Comparison of ENCODE assay signal across 7 mouse cellular contexts in the genomic region with DNA sequence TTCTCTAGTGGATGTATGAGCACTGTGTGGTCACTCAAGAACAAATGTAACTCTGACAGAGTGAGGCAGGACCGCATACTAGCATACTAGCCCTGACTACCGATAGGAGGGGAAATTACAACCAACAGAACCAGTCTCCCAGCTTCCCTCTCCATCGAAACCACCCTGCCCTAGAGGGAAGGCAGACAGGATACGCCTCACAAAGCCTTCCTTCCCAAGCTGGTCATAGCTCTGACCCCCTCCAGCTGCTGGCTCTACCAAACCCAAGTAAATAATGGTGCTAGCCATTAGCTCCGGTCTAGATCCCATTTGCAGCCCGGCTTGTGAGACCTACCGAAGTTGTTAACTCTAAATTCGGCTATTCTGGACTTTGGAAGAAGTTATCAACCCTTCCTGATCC. TPM values are rescaled to one million over a fixed set of nuclear protein-coding genes. Genes with fewer than 3 reads are reported as not detected.
DNase-seq lines count a peak whose midpoint lies in the region; ATAC-seq and TF ChIP-seq lines count a peak whose summit lies in the region.

No protein-coding gene starts in this region.

- H3K4me1 ChIP-seq in CH12.LX (ENCODE audit: control insufficient read depth in 1 of 2, insufficient read depth in 2 of 2) = peaks cover 26 to 57% of the 10 kb centered on the region in 2 experiments
- H3K4me1 ChIP-seq in heart, embryonic 13.5 days = peaks cover 58% of the 10 kb centered on the region
- peaks cover 62% of the 10 kb centered on the region for H3K4me1 ChIP-seq in liver, embryonic 12.5 days
- H3K4me1 ChIP-seq in olfactory bulb, adult 2 months (ENCODE audit: control insufficient read depth, insufficient read depth, low read length) = peaks cover 19% of the 10 kb centered on the region

- no peak for ATAC-seq in heart, embryonic 13.5 days (ENCODE audit: extremely low read depth, insufficient number of reproducible peaks, low FRiP score, low TSS enrichment)
- ATAC-seq in liver, embryonic 12.5 days = no peak

- TF ChIP-seq EP300 in CH12.LX (IDR thresholded peaks at IDR 0.05; ENCODE audit: low read length) = no peak

- H3K9ac ChIP-seq in CH12.LX (ENCODE audit: insufficient read depth, low read depth) = peak overlapping the region; percentile 99
- peak overlapping the region; percentile 99 for H3K9ac ChIP-seq in heart, embryonic 13.5 days
- peak overlapping the region; percentile 100 for H3K9ac ChIP-seq in liver, embryonic 12.5 days

- no peak for TF ChIP-seq RAD21 in CH12.LX (IDR thresholded peaks at IDR 0.05; ENCODE audit: low read depth, low read length)

- in situ Hi-C loops in CH12.LX (cut with MboI; ENCODE audit: low pct_ligation_motif_present, low pct_unique_long_range_greater_than_20kb, low sequenced_read_pairs) = no loop called here

- H3K27me3 ChIP-seq in CH12.LX (replicated peaks) = peaks cover 1% of the 10 kb centered on the region
- H3K27me3 ChIP-seq in heart, embryonic 13.5 days (replicated peaks) = no peaks in the 10 kb centered on the region
- H3K27me3 ChIP-seq in liver, embryonic 12.5 days (replicated peaks) = no peaks in the 10 kb centered on the region

- DNase-seq in CH12.LX (ENCODE audit: extremely low read depth) (no peak), ZHBTc4 (ENCODE audit: low read depth, low spot score) (peak; percentile 35)
- no peak for DNase-seq in adrenal gland, postnatal 10 days
- DNase-seq in layer of hippocampus, adult 9-11 months = no peak

- 22% methylated on average over 8 of the region's 8 CpGs for WGBS in heart, embryonic 13.5 days
- 9% methylated on average over 8 of the region's 8 CpGs for WGBS in liver, embryonic 12.5 days (ENCODE audit: insufficient replicate concordance)
- 3% methylated on average over 8 of the region's 8 CpGs for WGBS in olfactory bulb, adult 2 months

- no peak for TF ChIP-seq POLR2A in CH12.LX (IDR thresholded peaks at IDR 0.05; ENCODE audit: low read depth, low read length)
- TF ChIP-seq POLR2A in olfactory bulb, adult 2 months (IDR thresholded peaks at IDR 0.05; ENCODE audit: insufficient read depth, low read depth, low read length) = no peak

- peaks cover 74% of the 10 kb centered on the region for H3K79me2 ChIP-seq in CH12.LX (replicated peaks; ENCODE audit: control insufficient read depth, extremely low read depth, insufficient read depth, poor library complexity, severe bottlenecking)

- no peak overlapping the region for H3K27ac ChIP-seq in CH12.LX (ENCODE audit: insufficient read depth, low read depth)
- no peak overlapping the region for H3K27ac ChIP-seq in heart, embryonic 13.5 days (replicated peaks)
- peak overlapping the region; percentile 98 for H3K27ac ChIP-seq in liver, embryonic 12.5 days
- no peak overlapping the region for H3K27ac ChIP-seq in olfactory bulb, adult 2 months (ENCODE audit: insufficient read depth, low read depth, low read length)

- H3K4me3 ChIP-seq in CH12.LX (replicated peaks in 1 of 3; ENCODE audit: low read depth in 2 of 3, low read length in 2 of 3, poor library complexity in 1 of 3) = peak overlapping the region; percentile 74 to 86 (median 85)
- peak overlapping the region; percentile 100 for H3K4me3 ChIP-seq in heart, embryonic 13.5 days
- H3K4me3 ChIP-seq in liver, embryonic 12.5 days = peak overlapping the region; percentile 100
- H3K4me3 ChIP-seq in olfactory bulb, adult 2 months (ENCODE audit: insufficient read depth, low read depth, low read length) = peak overlapping the region; percentile 38

- peak overlapping the region; percentile 99 for H3K4me2 ChIP-seq in CH12.LX (ENCODE audit: insufficient read depth, low read depth, poor library complexity, severe bottlenecking)
- H3K4me2 ChIP-seq in heart, embryonic 13.5 days = peak overlapping the region; percentile 91
- H3K4me2 ChIP-seq in liver, embryonic 12.5 days = peak overlapping the region; percentile 91

- H3K36me3 ChIP-seq in CH12.LX (replicated peaks in 1 of 2; ENCODE audit: control insufficient read depth in 1 of 2, insufficient read depth in 1 of 2, low read length in 1 of 2) = peaks cover 9 to 40% of the 10 kb centered on the region in 2 experiments
- H3K36me3 ChIP-seq in heart, embryonic 13.5 days = no peaks in the 10 kb centered on the region
- H3K36me3 ChIP-seq in liver, embryonic 12.5 days = peaks cover 51% of the 10 kb centered on the region

- dilution Hi-C loops in CH12.LX (cut with MboI; ENCODE audit: extremely low pct_ligation_motif_present, extremely low pct_unique_long_range_greater_than_20kb, low sequenced_read_pairs) = no loop called here

- no peaks in the 10 kb centered on the region for H3K9me3 ChIP-seq in CH12.LX (replicated peaks; ENCODE audit: low read length)
- H3K9me3 ChIP-seq in heart, embryonic 13.5 days = no peaks in the 10 kb centered on the region
- no peaks in the 10 kb centered on the region for H3K9me3 ChIP-seq in liver, embryonic 12.5 days (replicated peaks)

- no peak for TF ChIP-seq CTCF in CH12.LX (conservative IDR thresholded peaks at IDR 0.05 in 1 of 2, IDR thresholded peaks at IDR 0.05 in 1 of 2; ENCODE audit: low read depth in 2 of 2, low read length in 2 of 2)
- no peak for TF ChIP-seq CTCF in olfactory bulb, adult 2 months (IDR thresholded peaks at IDR 0.05; ENCODE audit: insufficient read depth, low read depth, low read length)

TF ChIP-seq in CH12.LX, 34 proteins besides CTCF, POLR2A, EP300 and RAD21:
- TF ChIP-seq IRF4 (IDR thresholded peaks at IDR 0.05; ENCODE audit: low read depth, low read length) (0 out of 2 replicates have a peak, but pooled peaks have one; percentile 39), MAFK (IDR thresholded peaks at IDR 0.05; ENCODE audit: insufficient replicate concordance, low read length) (no peak), JUND (conservative IDR thresholded peaks at IDR 0.05; ENCODE audit: low read depth, low read length) (no peak), JUN (IDR thresholded peaks at IDR 0.05; ENCODE audit: insufficient read depth, low read depth, low read length) (no peak), KAT2A (IDR thresholded peaks at IDR 0.05; ENCODE audit: insufficient replicate concordance, low read length) (no peak), ZC3H11A (IDR thresholded peaks at IDR 0.05; ENCODE audit: low read depth, low read length) (no peak), MAX (IDR thresholded peaks at IDR 0.05; ENCODE audit: low read length) (no peak), ETS1 (conservative IDR thresholded peaks at IDR 0.05; ENCODE audit: low read depth, low read length) (no peak), NRF1 (IDR thresholded peaks at IDR 0.05; ENCODE audit: low read depth, low read length) (no peak), TBP (conservative IDR thresholded peaks at IDR 0.05; ENCODE audit: low read depth, low read length) (no peak), TCF12 (IDR thresholded peaks at IDR 0.05; ENCODE audit: low read depth, low read length) (no peak), CHD1 (IDR thresholded peaks at IDR 0.05; ENCODE audit: low read depth, low read length) (no peak), MXI1 (IDR thresholded peaks at IDR 0.05; ENCODE audit: low read depth, low read length) (0 out of 2 replicates have a peak, but pooled peaks have one; percentile 10), RCOR1 (conservative IDR thresholded peaks at IDR 0.05; ENCODE audit: low read depth, low read length) (no peak)

RNA-seq across cellular contexts. Expression of a gene that starts 55.5 kb away (rescaled TPM):
- total RNA-seq in CH12.LX (2012; rRNA removed) (not detected in 2 replicates), CH12.LX (2014; rRNA removed) (not detected in 2 replicates)
- not detected in 2 replicates for polyA plus RNA-seq in CH12.LX (2012; ENCODE audit: insufficient read length, low read depth)
- polyA plus RNA-seq in heart, embryonic 13.5 days (2015; fragmentation: Nextera tagmentation; extraction: Ambion mirVana) = not detected in 2 replicates
- not detected in 2 replicates for polyA plus RNA-seq in liver, embryonic 12.5 days (2016; fragmentation: Nextera tagmentation; extraction: Ambion mirVana)
- polyA plus RNA-seq in olfactory bulb, adult 2 months (2012; ENCODE audit: insufficient read depth, insufficient read length, low replicate concordance, missing spikeins) = not detected in 2 replicates
- not detected for total RNA-seq in adrenal gland, postnatal 10 days (2021)

RNA-seq across cellular contexts. Expression of a gene that starts 56.1 kb away (rescaled TPM):
- total RNA-seq in CH12.LX (2012; rRNA removed) (113 and 140 TPM in 2 replicates), CH12.LX (2014; rRNA removed) (143 and 169 TPM in 2 replicates)
- polyA plus RNA-seq in CH12.LX (2012; ENCODE audit: insufficient read length, low read depth) = 156 and 169 TPM in 2 replicates
- polyA plus RNA-seq in heart, embryonic 13.5 days (2015; fragmentation: Nextera tagmentation; extraction: Ambion mirVana) = 14.3 and 15.2 TPM in 2 replicates
- polyA plus RNA-seq in liver, embryonic 12.5 days (2016; fragmentation: Nextera tagmentation; extraction: Ambion mirVana) = 32.9 and 33.5 TPM in 2 replicates
- polyA plus RNA-seq in olfactory bulb, adult 2 months (2012; ENCODE audit: insufficient read depth, insufficient read length, low replicate concordance, missing spikeins) = 486 TPM in 1 of 2 replicates, not detected in the other
- total RNA-seq in adrenal gland, postnatal 10 days (2021) = 100 to 1,000 TPM in 1 of 2 experiments, 10 to 100 TPM in 1; 88.5 to 109 TPM

Comparison
In these comparisons a context has a peak if more than half of its experiments do, and no peak if none do; other contexts are left out.
1. H3K4me3 ChIP-seq: peak in every context shown above with its lines; median percentile 100 in heart, embryonic 13.5 days; 100 in liver, embryonic 12.5 days; 85 in CH12.LX; 38 in olfactory bulb, adult 2 months.